Mouse (Mus musculus): Measurements from ENCODE around the gene Olfr643.

- TF ChIP-seq CTCF (IDR thresholded peaks at IDR 0.05; ENCODE audit: borderline replicate concordance, insufficient read depth, low read length) = no peak
- TF ChIP-seq POLR2A (IDR thresholded peaks at IDR 0.05; ENCODE audit: low read depth, low read length) = no peak
These were observed 86.5 kb downstream of the Olfr643 start for GRCm38 (mm10) chr7:104050745-104051144.

Data from embryonic fibroblast, embryonic 13.5 days (primary cell).